ENCODE assay signal across 12 mouse cellular contexts in genomic region chr19:36828322-36828721, GRCm38 (mm10). TPM values are rescaled to one million over a fixed set of nuclear protein-coding genes. Genes with fewer than 3 reads are reported as not detected.
DNase-seq lines count a peak whose midpoint lies in the region; ATAC-seq lines count a peak whose summit lies in the region.
"Had no signal": no experiment of that assay in that cellular context is flagged by ENCODE, and none has a peak within 500 bp of the region (broad histone marks: within the 10 kb centered on the region; RNA-seq: fewer than 3 reads in every experiment).

No protein-coding gene starts in this region.

- H3K27me3 ChIP-seq in kidney, embryonic 15.5 days: no peaks in the 10 kb centered on the region
- H3K27me3 ChIP-seq: stomach, embryonic 15.5 days had no signal

- WGBS in kidney, embryonic 15.5 days: 65% methylated on average over 8 of the region's 8 CpGs

- H3K4me3 ChIP-seq in kidney, embryonic 15.5 days (replicated peaks): no peak overlapping the region
- H3K4me3 ChIP-seq: stomach, embryonic 15.5 days had no signal

- DNase-seq in kidney, adult 18-20 months: peak; percentile 58
- DNase-seq in R1 (ENCODE audit: low read depth, low spot score): peak; percentile 27
- DNase-seq in cerebellum, postnatal 14 days: peak; percentile 61 to 75
- DNase-seq in kidney, postnatal 14 days: peak; percentile 26
- no peak for DNase-seq in left cerebral cortex, adult 18-20 months (ENCODE audit: low spot score in 2 of 2)
- no peak for DNase-seq in testis, postnatal 14 days (ENCODE audit: low spot score)
- DNase-seq in right cerebral cortex, postnatal 36 days (ENCODE audit: low spot score in 2 of 2): no peak
- DNase-seq: adrenal gland, postnatal 36 days; lung, postnatal 36 days; right cerebral cortex, postnatal 4 days had no signal

- H3K9me3 ChIP-seq in kidney, embryonic 15.5 days (replicated peaks): no peaks in the 10 kb centered on the region
- H3K9me3 ChIP-seq: stomach, embryonic 15.5 days had no signal

- H3K36me3 ChIP-seq in kidney, embryonic 15.5 days: no peaks in the 10 kb centered on the region
- H3K36me3 ChIP-seq: stomach, embryonic 15.5 days had no signal

- H3K9ac ChIP-seq in kidney, embryonic 15.5 days: no peak overlapping the region
- H3K9ac ChIP-seq: stomach, embryonic 15.5 days had no signal

- no peak overlapping the region for H3K27ac ChIP-seq in kidney, embryonic 15.5 days
- H3K27ac ChIP-seq: stomach, embryonic 15.5 days had no signal

- no peak for ATAC-seq in kidney, embryonic 15.5 days (replicated peaks; ENCODE audit: low FRiP score)

- no peak overlapping the region for H3K4me2 ChIP-seq in kidney, embryonic 15.5 days
- H3K4me2 ChIP-seq: stomach, embryonic 15.5 days had no signal

- H3K4me1 ChIP-seq in kidney, embryonic 15.5 days: peaks cover 6% of the 10 kb centered on the region

RNA-seq across cellular contexts. Expression of gene Tnks2, which starts 5.7 kb away (rescaled TPM):
- 50.4 and 53.1 TPM in 2 replicates for polyA plus RNA-seq in kidney, embryonic 15.5 days (2015; fragmentation: Nextera tagmentation; extraction: Ambion mirVana)
- 100 to 1,000 TPM; 110 to 117 TPM for total RNA-seq in left cerebral cortex, adult 18-20 months (2021)

Comparison
In these comparisons a context has a peak if more than half of its experiments do, and no peak if none do; other contexts are left out.
1. DNase-seq: peak in kidney, adult 18-20 months (single experiment), R1 (single experiment), cerebellum, postnatal 14 days (2 of 2) and kidney, postnatal 14 days (single experiment); none in left cerebral cortex, adult 18-20 months (0 of 2), testis, postnatal 14 days (single experiment) and right cerebral cortex, postnatal 36 days (0 of 2).